Mouse (Mus musculus) CD4-positive, CD25-positive, alpha-beta regulatory T cell, adult 9 weeks (primary cell): ENCODE data around the gene Slc46a3. TPM values are rescaled to one million over a fixed set of nuclear protein-coding genes. Genes with fewer than 3 reads are reported as not detected.

Source experiments
- polyA plus RNA-seq: library from polyadenylated mRNA; unstranded; fragments of 100-300 nt; shearing (Covaris generic); gene quantifications from one replicate; pipeline ENCODE4 v1.2.1, GENCODE M21; 2017

Gene Slc46a3
- polyA plus RNA-seq, result 30.0 TPM

GRCm38 (mm10) chr5:147894455-147895076 is at the start of gene Slc46a3:
Gene Slc46a3 (minus strand): TSS chr5:147894815.

GRCm38 (mm10) chr5:147860449-147861261 is 34.0 kb downstream of the Slc46a3 start, which contains the start of gene Pomp:
Gene Pomp (plus strand): TSS chr5:147860461.

Other genes starting within 250 kb of the Slc46a3 start
- gene Flt1, start 168.8 kb downstream of the Slc46a3 start, polyA plus RNA-seq, result not detected
- gene Pomp, start 34.4 kb downstream of the Slc46a3 start, polyA plus RNA-seq, result 490 TPM
- gene Mtus2, start 62.5 kb upstream of the Slc46a3 start, polyA plus RNA-seq, result 3.8 TPM